ENCODE assay signal across 8 mouse cellular contexts in the genomic region with DNA sequence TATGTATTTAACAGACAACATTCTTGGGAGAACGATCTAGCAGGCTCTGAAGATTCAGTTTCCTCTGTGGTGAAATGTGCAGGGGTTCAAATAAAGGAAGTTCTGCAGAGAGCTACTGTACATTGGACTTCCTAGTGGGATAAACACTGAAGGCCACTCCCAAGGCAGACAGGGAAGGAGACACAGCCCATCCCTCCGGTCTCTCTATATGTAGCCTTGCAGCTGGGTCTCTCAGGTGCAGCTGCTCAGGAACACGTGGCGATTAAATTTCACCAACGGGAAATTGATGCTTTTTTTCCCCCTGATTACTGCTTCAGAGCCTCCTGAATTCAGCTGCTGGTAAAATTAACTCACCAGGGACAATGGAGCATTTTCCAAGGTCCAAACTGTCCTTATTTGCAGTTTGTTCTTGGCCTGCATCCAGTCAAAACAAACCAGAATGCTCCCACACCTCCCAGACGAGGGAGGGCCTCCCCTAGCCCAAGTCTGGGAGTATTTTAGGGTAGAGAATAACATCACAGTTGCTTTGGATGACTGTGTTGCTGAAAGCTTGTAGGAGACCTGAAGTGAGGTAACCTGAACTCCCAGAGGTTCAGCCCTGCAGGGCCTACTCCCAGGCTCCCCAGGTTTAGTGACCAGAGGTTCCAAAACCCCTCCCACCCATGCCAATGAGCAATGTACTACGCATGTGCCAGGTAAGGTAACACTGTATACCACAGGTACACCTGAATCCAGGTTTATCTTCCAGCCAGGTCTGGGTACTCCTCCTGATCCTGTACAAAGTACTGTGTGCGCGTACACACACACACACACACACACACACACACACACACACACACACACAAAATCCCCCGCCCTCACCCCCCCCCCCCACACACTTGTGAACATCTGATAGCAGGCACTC.
DNase-seq lines count a peak whose midpoint lies in the region; ATAC-seq lines count a peak whose summit lies in the region.

No protein-coding gene starts in this region.

- H3K4me2 ChIP-seq in heart, embryonic 13.5 days: no peak overlapping the region
- no peak overlapping the region for H3K4me2 ChIP-seq in midbrain, embryonic 14.5 days (ENCODE audit: low read length)

- ATAC-seq in heart, embryonic 13.5 days (ENCODE audit: extremely low read depth, insufficient number of reproducible peaks, low FRiP score, low TSS enrichment): peak; percentile 17; the same call in 1 of the 2 replicates
- ATAC-seq in midbrain, embryonic 14.5 days (ENCODE audit: low FRiP score, low TSS enrichment): no peak
- no peak for ATAC-seq in CD4-positive, CD25-positive, alpha-beta regulatory T cell, adult 4 months

- intact Hi-C loops in left cerebral cortex, postnatal 4 days (cut with DNase I): no loop called here

- peak; percentile 19 for DNase-seq in left cerebral cortex, adult 11 months (ENCODE audit: low spot score)
- DNase-seq in left cerebral cortex, postnatal 4 days: no peak
- DNase-seq in brain, adult 2 months (ENCODE audit: low read depth, low spot score): peak; percentile 83
- DNase-seq in kidney, postnatal 4 days: peak; percentile 25 to 34
- peak; percentile 26 for DNase-seq in midbrain, embryonic 14.5 days
- no peak for DNase-seq in spleen, postnatal 14 days (ENCODE audit: low spot score in 2 of 2)

- no peaks in the 10 kb centered on the region for H3K27me3 ChIP-seq in heart, embryonic 13.5 days (replicated peaks)
- no peaks in the 10 kb centered on the region for H3K27me3 ChIP-seq in midbrain, embryonic 14.5 days (ENCODE audit: control insufficient read depth, insufficient read depth, low read length)

- peaks cover 24% of the 10 kb centered on the region for H3K4me1 ChIP-seq in heart, embryonic 13.5 days
- no peaks in the 10 kb centered on the region for H3K4me1 ChIP-seq in midbrain, embryonic 14.5 days (ENCODE audit: control insufficient read depth, insufficient read depth, low read length)

- H3K27ac ChIP-seq in heart, embryonic 13.5 days (replicated peaks): peak overlapping the region; percentile 20; the same call in 1 of the 2 replicates
- H3K27ac ChIP-seq in midbrain, embryonic 14.5 days (replicated peaks; ENCODE audit: low read depth, low read length): no peak overlapping the region

- no peaks in the 10 kb centered on the region for H3K9me3 ChIP-seq in heart, embryonic 13.5 days
- no peaks in the 10 kb centered on the region for H3K9me3 ChIP-seq in midbrain, embryonic 14.5 days (ENCODE audit: control insufficient read depth, low read length)

- H3K36me3 ChIP-seq in heart, embryonic 13.5 days: peaks cover 60% of the 10 kb centered on the region
- peaks cover 25% of the 10 kb centered on the region for H3K36me3 ChIP-seq in midbrain, embryonic 14.5 days (ENCODE audit: control insufficient read depth, insufficient read depth, low read length)

- WGBS in heart, embryonic 13.5 days: 63% methylated on average over 10 of the region's 10 CpGs
- WGBS in midbrain, embryonic 14.5 days: 75% methylated on average over 9 of the region's 10 CpGs

- H3K4me3 ChIP-seq in heart, embryonic 13.5 days: no peak overlapping the region
- H3K4me3 ChIP-seq in midbrain, embryonic 14.5 days (replicated peaks; ENCODE audit: low read depth, low read length): no peak overlapping the region

- no peak overlapping the region for H3K9ac ChIP-seq in heart, embryonic 13.5 days
- H3K9ac ChIP-seq in midbrain, embryonic 14.5 days (replicated peaks; ENCODE audit: low read length): no peak overlapping the region

Comparison
In these comparisons a context has a peak if more than half of its experiments do, and no peak if none do; other contexts are left out.
1. DNase-seq: peak in left cerebral cortex, adult 11 months (single experiment), brain, adult 2 months (single experiment), kidney, postnatal 4 days (2 of 2) and midbrain, embryonic 14.5 days (single experiment); none in left cerebral cortex, postnatal 4 days (single experiment) and spleen, postnatal 14 days (0 of 2).